Mouse (Mus musculus) heart, postnatal 0 days (tissue): ENCODE measurements around the gene Hoxd4. TPM values are rescaled to one million over a fixed set of nuclear protein-coding genes. Genes with fewer than 3 reads are reported as not detected.

Experiments used
- ATAC-seq: fragments of 200-750 bp; cut with Nextera tagmentation; 2 replicates; pipeline ENCODE4 v1.8.0; 2017; ENCODE audit warnings: low read depth, moderate number of reproducible peaks, moderate library complexity; ENCODE audit not compliant: insufficient read depth
- DNase-seq: peaks from one replicate; pipeline ENCODE4 v3.0.0-alpha.2; 2016; ENCODE audit warnings: low spot score
- H3K27ac ChIP-seq: fragments of 300-500 bp; sonication (generic); 2 replicates; pipeline ENCODE4 v1.5.1; 2014; ENCODE audit warnings: low read depth, mild to moderate bottlenecking
- H3K27me3 ChIP-seq: fragments of 300-500 bp; sonication (generic); 2 replicates; pipeline ENCODE4 v1.6.1; 2014; ENCODE audit warnings: low read length, mixed read lengths; ENCODE audit not compliant: control insufficient read depth, insufficient read depth
- H3K36me3 ChIP-seq: fragments of 300-500 bp; sonication (generic); replicated peaks from 2 replicates; pipeline ENCODE4 v1.6.1; 2014; ENCODE audit warnings: low read length, mixed read lengths; ENCODE audit not compliant: control insufficient read depth, insufficient read depth
- H3K4me1 ChIP-seq: fragments of 300-500 bp; sonication (generic); 2 replicates; pipeline ENCODE4 v1.6.1; 2014; ENCODE audit warnings: antibody characterized with exemption; ENCODE audit not compliant: control insufficient read depth, insufficient read depth
- H3K4me2 ChIP-seq: fragments of 300-500 bp; sonication (generic); 2 replicates; pipeline ENCODE4 v1.6.1; 2014; ENCODE audit warnings: low read depth, mild to moderate bottlenecking, low read length, moderate library complexity
- H3K4me3 ChIP-seq: fragments of 300-500 bp; sonication (generic); 2 replicates; pipeline ENCODE4 v1.5.1; 2014; ENCODE audit warnings: low read depth, low read length
- H3K9ac ChIP-seq: fragments of 300-500 bp; sonication (generic); replicated peaks from 2 replicates; pipeline ENCODE4 v1.6.1; 2014; ENCODE audit warnings: low read depth, low read length, mixed read lengths
- H3K9me3 ChIP-seq: fragments of 300-500 bp; sonication (generic); replicated peaks from 2 replicates; pipeline ENCODE4 v1.6.1; 2016; ENCODE audit warnings: low read length; ENCODE audit not compliant: control insufficient read depth
- CTCF ChIP-seq: IDR thresholded peaks from 2 replicates; pipeline ENCODE4 v1.5.1; 2016; ENCODE audit warnings: antibody characterized with exemption, control low read depth, low read depth
- EP300 ChIP-seq: IDR thresholded peaks from 2 replicates; pipeline ENCODE4 v1.6.1; 2016; ENCODE audit warnings: antibody characterized with exemption, low read depth
- WGBS: fragments of 180-500 bp; shearing (Covaris S2); extraction: QIAGEN DNeasy Blood & Tissue Kit; methylation state at CpG from one replicate; pipeline ENCODE4 v1.1.7; 2014; 5-methylcytosine and 5-hydroxymethylcytosine counted together
- polyA plus RNA-seq: library from polyadenylated mRNA; unstranded; fragments of >200 nt; fragmentation: Nextera tagmentation; extraction: Ambion mirVana; gene quantifications from 2 replicates; pipeline ENCODE4 v1.2.1, GENCODE M21; 2015
- total RNA-seq: library from RNA; depleted of rRNA; stranded (reverse); fragments of >200 nt; gene quantifications from 2 replicates; pipeline ENCODE4 v1.2.3, GENCODE M21; 2014; ENCODE audit warnings: low replicate concordance

The Hoxd4 gene
- total and polyA plus RNA-seq, 2 experiments from 2014 or later = 0.05 TPM; not detected in 1

DNA sequence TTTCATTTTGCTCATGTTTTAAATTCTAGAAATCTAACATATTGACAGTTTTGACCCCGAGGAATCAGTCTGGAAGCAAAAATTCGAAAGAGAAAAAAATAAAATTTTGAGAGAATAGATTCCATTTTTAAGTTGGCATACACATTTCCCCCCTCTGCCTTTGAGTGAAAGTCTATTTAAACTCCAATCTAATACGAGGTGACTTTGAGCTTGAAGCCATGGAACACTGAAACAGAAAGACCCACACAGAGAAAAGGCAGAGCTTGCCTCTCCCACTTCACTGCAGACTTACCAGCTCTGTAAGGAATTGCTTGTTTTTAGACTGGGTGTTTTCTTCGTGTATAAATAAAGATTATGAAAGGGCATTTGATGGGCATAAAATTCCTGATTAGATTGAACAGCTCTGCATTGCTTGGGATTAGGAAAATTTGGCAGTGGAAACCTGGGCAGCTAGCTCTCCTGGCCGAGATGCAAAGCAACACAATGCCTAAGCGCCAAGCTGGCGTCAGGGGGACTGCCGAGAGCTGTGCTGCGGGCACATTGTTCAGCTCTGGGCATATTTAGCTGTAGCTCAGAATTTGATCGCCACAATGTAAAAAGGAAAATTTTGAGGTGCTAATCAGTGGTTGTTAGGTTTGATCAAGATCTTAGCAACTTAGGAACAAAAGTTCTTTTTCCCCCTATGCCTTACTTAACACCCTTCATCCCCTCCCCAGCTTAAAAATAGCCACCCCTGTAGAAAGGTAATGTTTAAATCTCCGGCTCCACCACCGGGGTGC, 22.7 kb upstream of the Hoxd4 start:
- ATAC-seq = no peak
- Histone ChIP-seq H3K36me3 (no peaks in the 10 kb centered on the region), H3K4me2 (no peak overlapping the region), H3K4me1 (no peaks in the 10 kb centered on the region), H3K9ac (no peak overlapping the region), H3K4me3 (no peak overlapping the region), H3K27ac (no peak overlapping the region), H3K27me3 (peaks cover 99% of the 10 kb centered on the region), H3K9me3 (no peaks in the 10 kb centered on the region)
- TF ChIP-seq CTCF (no peak), EP300 (no peak)
- DNase-seq = no peak
- WGBS = 8% methylated on average over 12 of the region's 12 CpGs

GRCm38 (mm10) chr2:74689574-74690337, 22.0 kb upstream of the Hoxd4 start:
- no peak overlapping the region for H3K27ac ChIP-seq
- no peak overlapping the region for H3K9ac ChIP-seq
- peaks cover 99% of the 10 kb centered on the region for H3K27me3 ChIP-seq
- 2% methylated on average over 24 of the region's 24 CpGs for WGBS
- no peak for TF ChIP-seq EP300
- no peak for TF ChIP-seq CTCF
- H3K4me3 ChIP-seq = no peak overlapping the region
- no peaks in the 10 kb centered on the region for H3K4me1 ChIP-seq
- no peak overlapping the region for H3K4me2 ChIP-seq
- no peak for DNase-seq
- no peak for ATAC-seq
- H3K9me3 ChIP-seq = no peaks in the 10 kb centered on the region
- H3K36me3 ChIP-seq = no peaks in the 10 kb centered on the region

GRCm38 (mm10) chr2:74690338-74690716, 21.4 kb upstream of the Hoxd4 start:
- Histone ChIP-seq H3K9me3 (no peaks in the 10 kb centered on the region), H3K27me3 (peaks cover 99% of the 10 kb centered on the region), H3K27ac (no peak overlapping the region), H3K36me3 (no peaks in the 10 kb centered on the region), H3K4me3 (no peak overlapping the region), H3K9ac (no peak overlapping the region), H3K4me1 (no peaks in the 10 kb centered on the region), H3K4me2 (no peak overlapping the region)
- TF ChIP-seq EP300 = no peak
- TF ChIP-seq CTCF = no peak
- DNase-seq (no peak), ATAC-seq (no peak)
- 8% methylated on average over 8 of the region's 8 CpGs for WGBS

DNA sequence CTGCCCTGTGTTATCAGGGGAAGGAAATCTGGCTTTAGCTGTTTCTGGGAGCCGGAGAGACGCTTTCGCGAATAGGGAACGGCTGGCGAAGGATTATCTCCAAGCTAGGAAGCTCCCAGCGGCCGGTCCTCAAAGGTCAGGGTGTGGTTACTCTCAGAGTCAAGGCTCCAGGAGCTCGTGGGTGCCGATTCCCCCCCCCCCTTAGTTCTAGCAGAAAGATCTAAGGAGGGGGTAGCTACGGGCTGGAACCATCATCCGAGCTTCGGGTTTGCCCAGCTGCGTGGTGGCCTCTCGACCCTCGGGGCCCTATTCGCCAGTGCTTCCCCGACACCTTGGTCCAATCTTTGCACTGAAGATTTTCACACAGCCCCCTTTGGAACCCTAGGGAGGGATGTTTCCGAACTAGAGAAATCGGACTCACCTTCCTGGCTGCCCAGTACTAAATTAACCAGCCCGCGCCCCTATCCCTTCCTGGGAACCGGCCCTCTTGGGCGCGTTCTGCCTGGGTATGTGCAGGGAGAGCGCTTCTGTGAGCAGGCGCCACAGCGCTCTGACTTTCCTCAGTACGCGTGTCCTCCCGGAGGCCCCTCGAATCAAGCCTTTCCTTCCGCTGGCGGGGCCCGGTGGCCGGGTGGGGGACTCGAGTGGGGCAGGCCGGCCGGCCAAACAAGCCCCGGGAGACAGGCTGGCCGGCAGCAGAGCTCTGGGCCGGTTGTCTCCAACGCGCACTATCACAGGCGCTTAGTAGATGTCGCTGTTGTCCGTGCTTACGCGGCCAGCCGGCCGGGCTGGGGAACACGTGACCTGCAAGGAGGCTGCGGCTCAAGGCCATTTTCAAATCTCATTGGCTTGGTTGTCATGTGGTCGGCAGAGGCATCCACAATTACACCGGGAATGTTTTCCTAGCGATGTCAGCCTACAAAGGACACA, 20.4 kb upstream of the Hoxd4 start, which contains the start of gene Hoxd10:
Gene Hoxd10, plus strand, starts transcription at position 903 of the 930 bp plus-strand sequence.
- Histone ChIP-seq H3K4me1 (no peaks in the 10 kb centered on the region), H3K27ac (no peak within 1 kb of the TSS), H3K4me3 (peak within 1 kb of the TSS; percentile 28), H3K9me3 (no peaks in the 10 kb centered on the region), H3K36me3 (no peaks in the 10 kb centered on the region), H3K9ac (no peak within 1 kb of the TSS), H3K27me3 (peaks cover 99% of the 10 kb centered on the region), H3K4me2 (peak within 1 kb of the TSS; percentile 19; the same call in 1 of the 2 replicates)
- WGBS = 3% methylated on average over 56 of the region's 56 CpGs
- DNase-seq (peak; percentile 58), ATAC-seq (peak; percentile 65; the same call in 1 of the 2 replicates)
- peak; percentile 40 for TF ChIP-seq CTCF
- TF ChIP-seq EP300 = no peak

DNA sequence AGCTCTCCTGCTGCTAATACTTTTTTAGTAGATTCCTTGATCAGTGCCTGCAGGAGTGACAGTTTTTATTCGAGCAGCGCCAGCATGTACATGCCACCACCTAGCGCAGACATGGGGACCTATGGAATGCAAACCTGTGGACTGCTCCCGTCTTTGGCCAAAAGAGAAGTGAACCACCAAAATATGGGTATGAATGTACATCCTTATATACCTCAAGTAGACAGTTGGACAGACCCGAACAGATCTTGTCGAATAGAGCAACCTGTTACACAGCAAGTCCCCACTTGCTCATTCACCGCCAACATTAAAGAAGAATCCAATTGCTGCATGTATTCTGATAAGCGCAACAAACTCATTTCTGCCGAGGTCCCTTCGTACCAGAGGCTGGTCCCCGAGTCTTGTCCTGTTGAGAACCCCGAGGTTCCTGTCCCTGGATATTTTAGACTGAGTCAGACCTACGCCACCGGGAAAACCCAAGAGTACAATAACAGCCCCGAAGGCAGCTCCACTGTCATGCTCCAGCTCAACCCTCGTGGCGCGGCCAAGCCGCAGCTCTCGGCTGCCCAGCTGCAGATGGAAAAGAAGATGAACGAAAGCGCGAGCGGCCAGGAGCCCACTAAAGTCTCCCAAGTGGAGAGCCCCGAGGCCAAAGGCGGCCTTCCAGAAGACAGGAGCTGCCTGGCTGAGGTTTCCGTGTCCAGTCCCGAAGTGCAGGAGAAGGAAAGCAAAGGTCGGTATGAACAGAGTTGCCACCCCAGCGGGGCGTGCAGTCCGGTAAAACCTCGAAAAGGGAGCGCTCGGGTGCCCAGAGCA, 19.5 kb upstream of the Hoxd4 start:
- no peak overlapping the region for H3K9ac ChIP-seq
- no peak overlapping the region for H3K4me2 ChIP-seq
- no peaks in the 10 kb centered on the region for H3K4me1 ChIP-seq
- H3K27me3 ChIP-seq = peaks cover 99% of the 10 kb centered on the region
- no peak for TF ChIP-seq CTCF
- TF ChIP-seq EP300 = no peak
- 5% methylated on average over 35 of the region's 35 CpGs for WGBS
- no peaks in the 10 kb centered on the region for H3K9me3 ChIP-seq
- H3K36me3 ChIP-seq = no peaks in the 10 kb centered on the region
- H3K27ac ChIP-seq = no peak overlapping the region
- DNase-seq = no peak
- peak overlapping the region; percentile 28; the same call in 1 of the 2 replicates for H3K4me3 ChIP-seq
- ATAC-seq = no peak
